Mouse (Mus musculus) gastrocnemius, postnatal 36 days (tissue): Measurements from ENCODE around the gene Gna15. TPM values are rescaled to one million over a fixed set of nuclear protein-coding genes. Genes with fewer than 3 reads are reported as not detected.

Source experiments
- DNase-seq, 2 experiments: peaks; one replicate each; pipeline ENCODE4 v3.0.0; 2022
- intact Hi-C: fragments of 180-260 bp; cut with DNase I; formaldehyde crosslinking; loops from one replicate; pipeline ENCODE4 v1.15.1; 2025
- total RNA-seq, 2 experiments: library from RNA; stranded (reverse); gene quantifications; 2 replicates each; pipeline ENCODE4 v1.2.3; 2021

Gna15 gene
- total RNA-seq, 2 experiments from 2014 or later = 0.20 TPM; not detected in 1

- no peak for DNase-seq
- intact Hi-C loops = no loop called here
Observed at GRCm38 (mm10) chr10:81556282-81556681, 32.3 kb upstream of the Gna15 start.

- intact Hi-C loops = loop anchor here (2.0 kb wide), 1 partner anchor 51 kb away; no protein-coding TSS in a partner anchor
- no peak for DNase-seq
Observed at GRCm38 (mm10) chr10:81553807-81554755, 30.1 kb upstream of the Gna15 start.

- DNase-seq = no peak
- intact Hi-C loops = loop anchor here (2.0 kb wide), 1 partner anchor 50 kb away; no protein-coding TSS in a partner anchor
Observed at GRCm38 (mm10) chr10:81553232-81553631, 29.2 kb upstream of the Gna15 start.

GRCm38 (mm10) chr10:81551597-81552102, 27.6 kb upstream of the Gna15 start:
- peak; percentile 70 to 80 for DNase-seq
- intact Hi-C loops = loop anchor here (2.0 kb wide), 1 partner anchor 49 kb away; no protein-coding TSS in a partner anchor

DNA sequence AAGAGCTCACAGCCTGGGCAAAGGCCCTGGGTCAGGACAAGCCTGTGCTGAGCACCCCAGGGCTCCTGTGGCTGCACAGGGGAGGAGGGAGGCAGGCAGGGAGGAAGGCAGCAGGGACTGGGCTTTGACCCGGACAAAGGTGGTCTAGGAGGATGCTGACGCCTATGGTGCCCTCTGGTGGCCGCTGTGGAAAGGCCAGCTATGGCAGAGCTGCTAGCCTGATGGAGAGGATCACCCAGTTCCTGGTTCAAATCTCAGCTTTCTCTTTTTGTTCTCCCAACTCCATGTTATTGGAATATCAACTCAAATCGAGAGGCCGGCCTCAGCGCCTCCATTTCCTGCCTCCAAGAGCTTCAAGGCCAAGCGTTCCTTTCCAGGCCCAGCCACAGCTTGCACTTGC, 26.2 kb upstream of the Gna15 start:
- DNase-seq = peak in 1 of 2 experiments; percentile 51
- intact Hi-C loops = no loop called here

DNA sequence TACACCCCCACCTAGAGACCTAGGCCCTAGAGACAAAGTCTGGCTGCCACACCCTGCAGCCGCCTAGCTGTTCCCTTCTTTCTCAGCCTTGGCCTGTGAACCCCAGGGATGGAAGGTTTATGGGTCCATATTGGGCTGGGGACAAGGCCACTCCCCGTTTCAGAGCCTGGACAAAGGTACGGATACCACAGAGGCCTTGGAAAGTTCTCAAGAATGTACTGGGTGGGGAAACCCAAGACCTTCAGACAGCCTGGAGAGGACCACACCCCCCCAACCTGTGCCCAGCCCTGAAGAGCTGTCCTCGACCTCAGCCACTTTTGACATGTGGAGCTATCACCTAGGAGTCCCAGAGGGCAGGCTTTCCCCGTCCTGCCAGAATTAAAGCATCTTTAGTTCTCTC, 24.9 kb upstream of the Gna15 start:
- intact Hi-C loops = loop anchor here (2.0 kb wide), 1 partner anchor 30 kb away; no protein-coding TSS in a partner anchor
- no peak for DNase-seq

- intact Hi-C loops = no loop called here
- DNase-seq = no peak
Observed at GRCm38 (mm10) chr10:81546788-81547571, 23.0 kb upstream of the Gna15 start.

DNA sequence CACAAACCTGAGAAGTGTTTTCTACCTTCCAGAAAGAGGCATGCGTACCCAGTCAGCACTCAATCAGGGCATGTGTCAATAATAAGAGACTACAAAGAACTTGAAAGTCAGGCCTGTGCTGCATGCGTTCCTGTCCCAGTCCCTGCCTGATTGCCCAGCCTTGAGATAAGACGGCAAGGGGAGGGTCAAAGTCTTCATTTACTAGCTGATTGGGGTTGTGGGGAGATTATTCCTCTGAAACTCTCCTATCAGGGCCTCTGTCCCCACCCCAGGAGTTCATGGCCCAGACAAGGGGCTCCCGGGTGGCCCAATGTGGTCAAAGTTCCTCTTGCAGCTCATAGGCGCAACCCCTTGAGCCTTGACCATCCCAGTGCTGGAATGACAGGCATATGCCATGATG, 22.3 kb upstream of the Gna15 start:
- DNase-seq = no peak
- intact Hi-C loops = no loop called here

GRCm38 (mm10) chr10:81545161-81545747, 21.2 kb upstream of the Gna15 start, which contains the start of gene Gna11:
Gene Gna11 (minus strand): TSS chr10:81545190.
- DNase-seq = peak; percentile 99 to 100
- intact Hi-C loops = no loop called here

GRCm38 (mm10) chr10:81544296-81545160, 20.5 kb upstream of the Gna15 start:
- intact Hi-C loops = no loop called here
- peak in 1 of 2 experiments; percentile 51 for DNase-seq

GRCm38 (mm10) chr10:81543633-81544032, 19.6 kb upstream of the Gna15 start:
- no peak for DNase-seq
- intact Hi-C loops = no loop called here

DNA sequence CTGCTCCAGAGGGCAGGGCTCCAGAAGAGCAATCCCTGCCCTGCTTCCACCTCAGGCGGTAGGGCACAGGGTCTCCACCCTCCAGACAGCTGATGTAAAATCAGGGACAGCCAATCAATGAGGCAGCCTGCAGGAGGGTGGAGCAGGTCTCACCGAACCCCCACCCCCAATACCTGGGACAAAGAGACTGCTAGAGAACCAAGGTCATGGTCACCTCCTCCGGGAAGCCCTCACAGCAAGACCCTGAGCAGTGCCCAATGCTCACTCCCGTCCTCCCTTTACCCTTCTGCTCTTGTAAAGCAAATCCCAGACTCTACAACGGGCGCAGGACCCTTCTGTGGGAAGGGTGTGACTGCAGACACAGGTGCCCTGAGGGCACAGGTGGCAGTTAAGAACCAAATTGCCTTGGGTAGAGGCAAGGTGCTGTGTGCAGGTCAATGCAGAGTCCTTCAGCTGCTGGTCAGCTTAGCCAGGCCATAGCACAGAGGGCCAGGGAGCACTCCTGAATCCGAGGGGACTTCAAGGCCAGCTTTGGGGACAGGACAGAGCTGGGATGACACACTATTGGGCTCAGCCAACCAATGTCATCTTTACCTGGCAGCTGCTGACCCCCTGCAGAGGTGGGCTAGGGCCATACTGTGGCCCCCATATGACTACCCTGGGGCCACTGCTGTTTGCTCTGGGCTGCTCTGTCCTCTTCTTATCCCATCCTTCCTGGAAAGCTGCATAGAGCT, 18.9 kb upstream of the Gna15 start:
- intact Hi-C loops = no loop called here

GRCm38 (mm10) chr10:81541803-81542202, 17.8 kb upstream of the Gna15 start:
- DNase-seq = peak; percentile 57 to 62
- intact Hi-C loops = no loop called here

More for the DNA sequence above, 18.9 kb upstream of the Gna15 start:
- DNase-seq = no peak

DNA sequence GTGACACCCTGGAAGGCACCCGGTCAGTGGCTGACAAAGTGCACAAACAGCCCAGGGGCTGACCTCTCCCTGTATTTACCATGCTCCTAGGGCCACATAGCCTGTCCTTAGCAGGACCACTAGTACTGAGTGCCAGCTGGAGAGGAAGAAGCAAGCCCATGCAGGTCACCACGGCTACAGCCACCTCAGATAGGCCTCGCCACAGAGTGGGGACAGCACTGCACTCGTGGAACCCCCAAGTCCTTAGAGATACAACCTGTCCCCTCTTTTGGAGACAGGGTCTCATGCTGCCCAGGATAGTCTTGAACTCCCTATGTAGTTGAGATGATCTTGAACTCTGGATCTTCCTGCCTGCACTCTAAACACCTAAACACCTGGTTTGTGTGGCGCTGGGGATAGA, 17.3 kb upstream of the Gna15 start:
- intact Hi-C loops = no loop called here

DNA sequence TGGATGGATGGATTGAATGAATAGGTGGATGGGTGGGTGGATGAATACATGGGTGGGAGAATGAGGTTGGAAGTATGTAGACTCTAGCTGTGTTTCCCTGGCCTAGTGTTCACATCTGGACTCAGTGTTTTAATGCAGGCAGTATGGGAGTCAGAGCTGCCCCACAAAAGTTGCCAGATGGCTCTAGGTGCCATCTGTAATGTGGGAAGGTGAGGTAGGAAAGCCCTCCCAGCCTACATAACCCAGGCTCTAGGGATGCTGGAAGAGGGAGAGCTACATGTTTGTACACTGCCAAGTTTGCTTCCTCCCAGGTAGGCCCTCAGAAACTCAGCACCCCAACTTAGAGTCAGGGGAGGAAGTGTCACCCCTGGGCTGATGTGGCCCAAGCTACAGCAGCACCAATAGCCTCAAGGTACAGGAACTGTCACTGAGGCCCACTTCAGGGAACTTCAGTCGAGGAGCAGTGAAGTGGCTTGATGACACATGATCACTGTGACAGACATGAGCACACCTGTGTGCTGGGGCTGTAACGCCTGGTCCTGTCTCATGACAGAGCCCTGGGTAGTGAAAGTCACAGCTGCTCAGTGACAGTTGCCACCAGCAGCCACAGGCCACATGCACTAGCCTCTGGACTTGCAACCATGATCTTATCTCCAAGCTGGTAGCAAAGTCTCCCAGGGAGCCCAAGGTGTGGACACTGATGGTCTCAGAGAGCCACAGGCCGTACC, 14.5 kb upstream of the Gna15 start:
- intact Hi-C loops = no loop called here
- no peak for DNase-seq

More for the DNA sequence above, 17.3 kb upstream of the Gna15 start:
- DNase-seq = no peak

DNA sequence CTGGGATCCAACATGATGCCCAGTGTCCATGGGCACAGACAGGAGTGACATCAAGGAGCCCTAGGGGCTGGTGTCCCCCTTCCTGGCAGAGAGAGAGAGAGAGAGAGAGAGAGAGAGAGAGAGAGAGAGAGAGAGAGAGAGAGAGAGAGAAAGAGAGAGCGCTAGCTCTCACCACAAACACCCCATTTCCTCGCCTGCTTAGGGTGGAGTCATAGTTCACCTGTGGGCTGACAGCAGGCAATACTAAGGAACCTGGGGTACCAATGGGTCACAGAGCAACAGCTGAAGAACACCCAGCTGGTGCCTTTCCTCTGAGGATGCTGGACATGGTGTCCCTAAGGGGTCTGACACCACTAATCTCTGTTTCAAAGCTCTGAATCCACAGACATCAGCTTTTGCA, 13.4 kb upstream of the Gna15 start:
- DNase-seq = no peak
- intact Hi-C loops = no loop called here

DNA sequence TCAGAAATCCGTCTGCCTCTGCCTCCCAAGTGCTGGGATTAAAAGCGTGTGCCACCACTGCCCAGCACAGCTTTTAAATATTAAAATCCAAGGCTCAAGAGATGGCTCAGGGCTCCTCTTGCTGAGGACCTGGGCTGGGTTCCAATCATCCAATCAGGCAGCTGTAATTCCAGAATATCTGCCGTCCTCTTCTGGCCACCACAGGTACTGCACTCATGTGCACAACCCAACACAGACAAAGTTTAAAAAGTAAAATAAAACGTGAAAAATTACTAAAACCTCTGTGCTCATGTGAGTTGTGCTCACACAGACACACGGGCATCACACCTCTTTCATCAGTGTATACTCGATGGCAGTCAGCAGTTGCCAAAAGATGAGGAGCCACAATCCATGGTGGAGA, 12.7 kb upstream of the Gna15 start:
- DNase-seq = no peak
- intact Hi-C loops = no loop called here

DNA sequence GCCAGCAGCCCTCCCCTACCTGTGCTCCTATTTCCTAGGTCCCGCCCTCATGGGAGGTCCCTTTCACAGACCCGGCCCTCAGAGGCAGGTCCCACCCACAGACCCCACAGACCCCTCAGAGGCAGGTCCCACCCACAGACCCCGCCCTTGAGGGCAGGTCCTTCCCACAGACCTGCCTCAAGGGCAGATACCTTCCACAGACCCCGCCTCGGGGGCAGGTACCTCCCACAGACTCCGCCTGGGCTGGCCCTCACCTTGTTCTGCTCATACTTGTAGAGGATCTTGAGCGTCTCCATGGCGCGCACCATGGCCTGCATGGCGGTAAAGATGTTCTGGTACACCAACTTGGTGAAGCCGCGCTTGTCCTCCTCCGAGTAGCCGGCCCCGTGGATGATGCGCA, 10.8 kb upstream of the Gna15 start:
- DNase-seq = no peak
- intact Hi-C loops = no loop called here
